Comparison of ENCODE assay signal across 19 mouse cellular contexts in the genomic region with DNA sequence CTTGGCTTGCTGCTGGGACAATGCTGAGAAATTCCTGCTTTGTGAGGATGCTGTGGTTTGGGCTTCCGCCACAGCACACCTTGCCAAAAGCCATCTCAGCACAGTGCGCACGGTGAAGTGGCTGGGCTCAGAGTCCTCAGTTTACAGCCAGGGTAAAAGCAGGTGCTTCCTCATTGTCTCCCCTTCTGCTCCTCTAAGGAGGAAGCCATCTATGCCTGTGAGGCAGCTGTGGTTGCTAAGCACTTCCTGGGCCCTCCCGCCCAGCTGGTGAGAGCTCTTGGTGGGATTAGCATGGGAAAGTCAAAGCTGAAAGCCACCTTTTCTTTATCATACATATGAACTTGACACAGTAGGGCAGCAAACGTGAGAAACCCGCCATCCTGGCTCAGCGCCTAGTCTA.
DNase-seq lines count a peak whose midpoint lies in the region; ATAC-seq and TF ChIP-seq lines count a peak whose summit lies in the region.
"Had no signal": no experiment of that assay in that cellular context is flagged by ENCODE, and none has a peak within 500 bp of the region (broad histone marks: within the 10 kb centered on the region; RNA-seq: fewer than 3 reads in every experiment).

No protein-coding gene starts in this region.

- no peaks in the 10 kb centered on the region for H3K36me3 ChIP-seq in forebrain, embryonic 15.5 days
- H3K36me3 ChIP-seq in forebrain, embryonic 16.5 days (ENCODE audit: control insufficient read depth, insufficient read depth) = no peaks in the 10 kb centered on the region
- H3K36me3 ChIP-seq in CH12.LX (replicated peaks in 1 of 2; ENCODE audit: control insufficient read depth in 1 of 2, insufficient read depth in 1 of 2, low read length in 1 of 2) = no peaks in the 10 kb centered on the region
- H3K36me3 ChIP-seq: kidney, embryonic 15.5 days; limb, embryonic 13.5 days; liver, embryonic 15.5 days; neural tube, embryonic 12.5 days had no signal

- no peaks in the 10 kb centered on the region for H3K4me1 ChIP-seq in forebrain, embryonic 15.5 days
- no peaks in the 10 kb centered on the region for H3K4me1 ChIP-seq in forebrain, embryonic 16.5 days (replicated peaks; ENCODE audit: control insufficient read depth, insufficient read depth, low read length)
- peaks cover 0 to 34% of the 10 kb centered on the region in 2 experiments; a peak in 2 of 4 replicates for H3K4me1 ChIP-seq in CH12.LX (ENCODE audit: control insufficient read depth in 1 of 2, insufficient read depth in 2 of 2)
- H3K4me1 ChIP-seq: kidney, embryonic 15.5 days; limb, embryonic 13.5 days; liver, embryonic 15.5 days; neural tube, embryonic 12.5 days had no signal

- intact Hi-C loops in left cerebral cortex, postnatal 14 days (cut with DNase I) = no loop called here

- no peaks in the 10 kb centered on the region for H3K27me3 ChIP-seq in forebrain, embryonic 15.5 days
- no peaks in the 10 kb centered on the region for H3K27me3 ChIP-seq in forebrain, embryonic 16.5 days (replicated peaks; ENCODE audit: control insufficient read depth, insufficient read depth, low read length)
- H3K27me3 ChIP-seq in CH12.LX (replicated peaks) = no peaks in the 10 kb centered on the region
- H3K27me3 ChIP-seq: kidney, embryonic 15.5 days; limb, embryonic 13.5 days; liver, embryonic 15.5 days; neural tube, embryonic 12.5 days had no signal

- H3K9me3 ChIP-seq in forebrain, embryonic 15.5 days = no peaks in the 10 kb centered on the region
- H3K9me3 ChIP-seq in forebrain, embryonic 16.5 days (ENCODE audit: control insufficient read depth, low read length) = no peaks in the 10 kb centered on the region
- H3K9me3 ChIP-seq in CH12.LX (replicated peaks; ENCODE audit: low read length) = no peaks in the 10 kb centered on the region
- H3K9me3 ChIP-seq: kidney, embryonic 15.5 days; limb, embryonic 13.5 days; liver, embryonic 15.5 days; neural tube, embryonic 12.5 days had no signal

- no peak overlapping the region for H3K9ac ChIP-seq in forebrain, embryonic 15.5 days (replicated peaks)
- H3K9ac ChIP-seq in forebrain, embryonic 16.5 days (replicated peaks; ENCODE audit: low read depth, low read length) = no peak overlapping the region
- no peak overlapping the region for H3K9ac ChIP-seq in CH12.LX (ENCODE audit: insufficient read depth, low read depth)
- H3K9ac ChIP-seq: kidney, embryonic 15.5 days; limb, embryonic 13.5 days; liver, embryonic 15.5 days; neural tube, embryonic 12.5 days had no signal

- no peak overlapping the region for H3K4me3 ChIP-seq in forebrain, embryonic 15.5 days
- H3K4me3 ChIP-seq in forebrain, embryonic 16.5 days (replicated peaks; ENCODE audit: low read length) = no peak overlapping the region
- H3K4me3 ChIP-seq in CH12.LX (replicated peaks in 1 of 3; ENCODE audit: low read depth in 2 of 3, low read length in 2 of 3, poor library complexity in 1 of 3) = no peak overlapping the region
- H3K4me3 ChIP-seq: heart, adult 2 months; kidney, embryonic 15.5 days; layer of hippocampus, adult 2 months; left cerebral cortex, adult 2 months; limb, embryonic 13.5 days; liver, embryonic 15.5 days; neural tube, embryonic 12.5 days had no signal

- dilution Hi-C loops in CH12.LX (cut with MboI; ENCODE audit: extremely low pct_ligation_motif_present, extremely low pct_unique_long_range_greater_than_20kb, low sequenced_read_pairs) = no loop called here

- TF ChIP-seq EP300 in CH12.LX (IDR thresholded peaks at IDR 0.05; ENCODE audit: low read length) = no peak

- no peak for TF ChIP-seq RAD21 in CH12.LX (IDR thresholded peaks at IDR 0.05; ENCODE audit: low read depth, low read length)

- no peak for TF ChIP-seq CTCF in CH12.LX (conservative IDR thresholded peaks at IDR 0.05 in 1 of 2, IDR thresholded peaks at IDR 0.05 in 1 of 2; ENCODE audit: low read depth in 2 of 2, low read length in 2 of 2)

- no peak overlapping the region for H3K4me2 ChIP-seq in forebrain, embryonic 15.5 days (replicated peaks)
- no peak overlapping the region for H3K4me2 ChIP-seq in forebrain, embryonic 16.5 days (ENCODE audit: low read length)
- H3K4me2 ChIP-seq in CH12.LX (ENCODE audit: insufficient read depth, low read depth, poor library complexity, severe bottlenecking) = no peak overlapping the region
- H3K4me2 ChIP-seq: kidney, embryonic 15.5 days; limb, embryonic 13.5 days; liver, embryonic 15.5 days; neural tube, embryonic 12.5 days had no signal

- DNase-seq in CH12.LX (ENCODE audit: extremely low read depth) = peak; percentile 25
- peak; percentile 74 for DNase-seq in ZHBTc4 (ENCODE audit: low read depth, low spot score)
- DNase-seq in thymus, postnatal 0 days (ENCODE audit: low spot score) = peak; percentile 46
- DNase-seq in left cerebral cortex, postnatal 14 days (ENCODE audit: low spot score in 2 of 2) = no peak
- no peak for DNase-seq in layer of hippocampus, adult 18-20 months (ENCODE audit: low spot score in 2 of 2)
- DNase-seq: adrenal gland, postnatal 10 days; cerebellum, adult 9-11 months; heart, adult 2 months; heart, postnatal 14 days; lung, postnatal 36 days; right cerebral cortex, postnatal 14 days had no signal

- no peaks in the 10 kb centered on the region for H3K79me2 ChIP-seq in CH12.LX (replicated peaks; ENCODE audit: control insufficient read depth, extremely low read depth, insufficient read depth, poor library complexity, severe bottlenecking)

- in situ Hi-C loops in CH12.LX (cut with MboI; ENCODE audit: low pct_ligation_motif_present, low pct_unique_long_range_greater_than_20kb, low sequenced_read_pairs) = no loop called here

- ATAC-seq in forebrain, embryonic 15.5 days (replicated peaks) = 0 out of 2 replicates have a peak, but pooled peaks have one; percentile 19
- no peak for ATAC-seq in forebrain, embryonic 16.5 days

- H3K27ac ChIP-seq in forebrain, embryonic 15.5 days (replicated peaks) = no peak overlapping the region
- H3K27ac ChIP-seq in forebrain, embryonic 16.5 days (ENCODE audit: low read length) = no peak overlapping the region
- no peak overlapping the region for H3K27ac ChIP-seq in CH12.LX (ENCODE audit: insufficient read depth, low read depth)
- H3K27ac ChIP-seq: heart, adult 2 months; kidney, embryonic 15.5 days; layer of hippocampus, adult 2 months; left cerebral cortex, adult 2 months; limb, embryonic 13.5 days; liver, embryonic 15.5 days; neural tube, embryonic 12.5 days had no signal

- 77% methylated on average over 7 of the region's 7 CpGs for WGBS in forebrain, embryonic 15.5 days
- 80% methylated on average over 7 of the region's 7 CpGs for WGBS in forebrain, embryonic 16.5 days

- no peak for TF ChIP-seq POLR2A in CH12.LX (IDR thresholded peaks at IDR 0.05; ENCODE audit: low read depth, low read length)

TF ChIP-seq in CH12.LX, 34 proteins besides CTCF, POLR2A, EP300 and RAD21:
- TF ChIP-seq E2F4 (IDR thresholded peaks at IDR 0.05; ENCODE audit: insufficient replicate concordance, low read depth, low read length) (no peak), GABPA (IDR thresholded peaks at IDR 0.05; ENCODE audit: insufficient replicate concordance, low read depth, low read length) (no peak), MAZ (IDR thresholded peaks at IDR 0.05; ENCODE audit: low read depth, low read length) (no peak), ETS1 (conservative IDR thresholded peaks at IDR 0.05; ENCODE audit: low read depth, low read length) (no peak), SIN3A (IDR thresholded peaks at IDR 0.05; ENCODE audit: low read length) (no peak), RCOR1 (conservative IDR thresholded peaks at IDR 0.05; ENCODE audit: low read depth, low read length) (no peak), ZKSCAN1 (IDR thresholded peaks at IDR 0.05; ENCODE audit: borderline replicate concordance, low read depth, low read length) (no peak)

Comparison
In these comparisons a context has a peak if more than half of its experiments do, and no peak if none do; other contexts are left out.
1. DNase-seq: peak in CH12.LX (single experiment), ZHBTc4 (single experiment) and thymus, postnatal 0 days (single experiment); none in left cerebral cortex, postnatal 14 days (0 of 2) and layer of hippocampus, adult 18-20 months (0 of 2).